Mouse (Mus musculus) gastrocnemius, adult 2 months (tissue): ENCODE data around the gene Exph5. TPM values are rescaled to one million over a fixed set of nuclear protein-coding genes. Genes with fewer than 3 reads are reported as not detected.

Experiments used
- DNase-seq: peaks from one replicate; pipeline ENCODE4 v3.0.0; 2022
- H3K27ac ChIP-seq: fragments of 200-600 bp; 2 replicates; pipeline ENCODE4 v1.8.1; 2022; ENCODE audit warnings: mild to moderate bottlenecking
- H3K4me3 ChIP-seq: fragments of 200-600 bp; 2 replicates; pipeline ENCODE4 v1.8.1; 2022; ENCODE audit warnings: mild to moderate bottlenecking, moderate library complexity
- CTCF ChIP-seq: fragments of 200-600 bp; IDR thresholded peaks from 2 replicates; pipeline ENCODE4 v1.8.1; 2022; ENCODE audit warnings: antibody characterized with exemption, mild to moderate bottlenecking, moderate library complexity
- intact Hi-C: fragments of 180-260 bp; cut with DNase I; formaldehyde crosslinking; loops from one replicate; pipeline ENCODE4 v1.15.1; 2025
- total RNA-seq, 2 experiments: library from RNA; stranded (reverse); gene quantifications; 2 replicates each; pipeline ENCODE4 v1.2.3; 2021

Exph5 gene
- total RNA-seq, 2 experiments from 2014 or later: 0.67 to 1.6 TPM

DNA sequence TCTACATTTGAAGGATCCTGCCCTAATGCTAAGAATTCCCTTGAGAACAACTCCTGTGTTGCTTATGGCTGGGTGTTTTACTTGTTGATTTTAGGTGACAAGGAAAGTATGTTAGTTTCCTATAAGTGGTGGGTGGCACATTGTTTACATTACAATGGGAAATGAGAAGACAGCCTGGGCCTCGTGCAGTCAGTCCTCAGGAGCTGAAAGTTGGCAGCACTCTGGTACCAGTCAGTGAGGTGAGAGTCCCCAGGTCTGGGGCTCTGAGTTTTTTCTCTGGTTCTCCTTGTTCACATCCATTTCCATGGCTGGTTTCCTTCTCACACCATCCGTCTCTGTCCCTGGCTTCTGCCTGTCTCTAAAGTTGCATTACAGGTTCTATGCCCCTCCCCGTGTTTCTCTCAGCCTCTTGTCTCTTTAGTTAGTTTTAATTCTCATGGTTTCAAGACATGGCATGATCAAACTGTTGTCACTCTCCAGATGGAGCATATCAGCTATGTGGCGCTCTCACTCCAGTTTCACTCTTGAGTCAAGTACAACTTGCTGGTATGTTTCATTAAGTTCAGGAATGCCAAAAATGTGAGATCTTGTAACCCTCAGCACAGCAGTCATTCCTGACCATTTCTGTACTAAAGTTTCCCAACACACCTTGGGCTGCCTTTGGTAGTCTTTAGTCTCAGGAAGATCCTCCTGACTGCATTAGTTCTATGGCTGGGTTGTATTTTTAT is 24.1 kb downstream of the Exph5 start:
- intact Hi-C loops: no loop called here
- TF ChIP-seq CTCF: no peak
- DNase-seq: no peak
- Histone ChIP-seq H3K4me3 (no peak overlapping the region), H3K27ac (no peak overlapping the region)

- Histone ChIP-seq H3K4me3 (no peak overlapping the region), H3K27ac (no peak overlapping the region)
- DNase-seq: no peak
- intact Hi-C loops: no loop called here
- TF ChIP-seq CTCF: no peak
Measured at GRCm38 (mm10) chr9:53328203-53328602, 26.7 kb downstream of the Exph5 start.

DNA sequence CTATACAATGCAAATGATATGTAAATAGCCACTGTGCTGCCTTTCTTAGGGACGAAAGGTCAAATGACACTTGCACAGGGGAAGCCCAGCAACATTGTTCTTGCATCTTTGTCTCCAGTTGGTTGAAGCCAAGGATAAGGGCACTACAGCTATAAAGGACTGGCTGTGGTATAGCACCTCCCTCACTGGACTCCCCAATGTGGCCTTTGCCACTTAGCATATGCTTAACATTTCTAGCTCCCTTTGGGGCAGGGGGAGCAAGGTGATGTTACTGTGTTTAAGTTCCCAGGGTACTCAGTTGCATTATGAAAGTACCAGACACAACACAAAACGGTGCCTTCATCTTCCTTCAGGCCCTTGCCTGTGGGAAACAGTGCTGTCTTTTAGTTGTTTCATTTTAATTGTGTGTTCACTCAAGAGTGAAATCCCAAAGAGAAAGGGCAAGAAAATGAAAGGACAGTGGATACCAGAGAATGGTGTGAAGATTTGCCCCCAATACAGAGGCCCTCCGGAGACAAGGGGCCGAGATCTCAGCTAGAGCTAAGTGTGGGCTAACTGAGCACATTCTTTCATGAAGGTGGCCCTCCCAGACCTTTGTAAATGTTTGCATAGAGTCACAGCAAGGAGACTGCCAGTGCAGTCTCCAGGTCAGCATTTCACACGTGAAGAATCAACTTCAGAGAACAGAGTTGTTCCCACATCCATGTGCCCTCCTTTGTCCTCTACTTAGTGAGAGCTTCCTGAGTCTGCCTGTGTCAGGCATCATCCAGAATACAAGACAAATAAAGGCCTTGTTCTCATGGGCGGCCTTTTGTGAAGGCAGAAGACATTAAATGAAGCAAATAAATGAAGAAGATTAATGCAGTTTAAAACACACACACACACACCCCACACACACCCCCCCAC is 28.1 kb downstream of the Exph5 start:
- intact Hi-C loops: no loop called here
- no peak for TF ChIP-seq CTCF
- Histone ChIP-seq H3K27ac (no peak overlapping the region), H3K4me3 (no peak overlapping the region)
- DNase-seq: no peak

DNA sequence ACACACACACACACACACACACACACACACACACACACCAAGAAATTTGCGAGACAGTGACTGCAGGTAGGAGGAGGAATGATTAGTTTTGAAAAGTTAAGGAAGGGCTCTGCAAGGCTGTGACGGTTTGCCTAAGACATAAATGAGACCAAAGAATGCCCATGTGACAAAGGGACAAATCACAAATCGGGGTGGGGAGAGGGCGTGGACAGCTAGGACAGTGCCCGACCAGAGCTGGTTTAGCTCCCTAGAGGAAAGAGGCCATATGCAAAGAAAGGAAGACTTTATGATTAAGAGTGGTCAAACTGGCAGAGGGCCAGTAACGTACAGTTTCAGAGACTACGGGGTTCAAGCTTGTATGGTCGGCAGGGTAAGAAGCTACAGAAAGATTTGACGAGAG is 28.8 kb downstream of the Exph5 start:
- Histone ChIP-seq H3K27ac (no peak overlapping the region), H3K4me3 (no peak overlapping the region)
- intact Hi-C loops: no loop called here
- no peak for DNase-seq
- TF ChIP-seq CTCF: no peak

DNA sequence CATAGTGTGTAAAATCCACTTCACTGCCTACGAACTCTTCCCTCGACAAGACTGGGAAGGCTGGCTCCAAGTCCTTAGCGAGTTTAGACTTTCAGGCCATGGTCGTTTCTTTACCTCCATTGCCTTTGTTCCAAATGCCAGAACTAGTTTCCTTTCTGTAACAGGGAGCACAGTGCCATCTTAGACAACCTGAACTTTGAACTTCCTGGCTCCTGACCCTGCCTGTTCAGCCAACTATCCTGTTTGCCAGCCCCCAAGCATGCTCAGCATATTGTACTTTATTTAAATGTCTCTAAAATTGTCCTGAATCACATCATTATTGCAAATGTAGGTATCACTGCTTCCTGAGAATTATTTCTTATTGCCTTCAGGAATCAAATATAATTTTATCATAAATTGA is 32.0 kb downstream of the Exph5 start:
- Histone ChIP-seq H3K27ac (no peak overlapping the region), H3K4me3 (no peak overlapping the region)
- no peak for TF ChIP-seq CTCF
- intact Hi-C loops: no loop called here
- no peak for DNase-seq

- TF ChIP-seq CTCF: no peak
- intact Hi-C loops: no loop called here
- DNase-seq: no peak
- no peak overlapping the region for H3K27ac ChIP-seq
- H3K4me3 ChIP-seq: no peak overlapping the region
Measured at GRCm38 (mm10) chr9:53335131-53335530, 33.7 kb downstream of the Exph5 start.

GRCm38 (mm10) chr9:53339603-53340002 is 38.1 kb downstream of the Exph5 start:
- no peak for TF ChIP-seq CTCF
- no peak overlapping the region for H3K4me3 ChIP-seq
- no peak for DNase-seq
- H3K27ac ChIP-seq: no peak overlapping the region
- intact Hi-C loops: loop anchor here (10.0 kb wide), 1 partner anchor 75 kb away; no protein-coding TSS in a partner anchor

DNA sequence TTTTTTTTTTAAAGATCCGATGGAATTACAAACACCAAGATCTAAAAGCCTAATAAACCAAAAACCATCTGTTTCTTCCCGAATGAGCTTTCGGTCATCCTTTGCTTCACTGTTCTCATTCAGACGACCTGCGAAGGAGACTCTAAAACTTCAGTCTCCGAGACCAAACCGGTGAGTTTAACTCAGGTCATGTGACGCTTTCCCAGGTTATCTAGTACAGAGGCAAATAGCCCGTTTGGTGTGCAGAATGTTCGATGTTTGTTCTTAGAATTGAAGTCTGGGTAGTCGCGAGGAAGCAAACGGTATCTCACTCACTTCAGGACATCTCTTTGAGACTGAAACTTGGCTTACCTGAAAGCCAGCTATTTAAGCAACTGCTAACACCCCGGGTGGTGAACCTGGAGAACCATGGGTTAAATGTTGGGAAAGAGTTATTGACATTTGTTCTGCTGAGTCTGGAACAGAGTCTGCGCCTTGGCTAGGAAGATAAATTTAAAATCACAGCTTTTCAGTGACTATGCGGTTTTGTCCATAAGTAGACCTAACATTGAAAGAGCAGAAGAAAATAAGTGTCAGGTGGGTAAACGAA is 39.0 kb downstream of the Exph5 start:
- Histone ChIP-seq H3K27ac (peak overlapping the region; percentile 60), H3K4me3 (peak overlapping the region; percentile 69)
- no peak for DNase-seq
- TF ChIP-seq CTCF: no peak
- intact Hi-C loops: loop anchor here (10.0 kb wide), 1 partner anchor 76 kb away; no protein-coding TSS in a partner anchor

GRCm38 (mm10) chr9:53340969-53341368 is 39.5 kb downstream of the Exph5 start:
- no peak for TF ChIP-seq CTCF
- peak overlapping the region; percentile 60 for H3K27ac ChIP-seq
- DNase-seq: peak; percentile 42
- H3K4me3 ChIP-seq: peak overlapping the region; percentile 69
- intact Hi-C loops: loop anchor here (10.0 kb wide), 1 partner anchor 76 kb away; no protein-coding TSS in a partner anchor

- Histone ChIP-seq H3K4me3 (peak overlapping the region; percentile 69), H3K27ac (no peak overlapping the region)
- no peak for DNase-seq
- no peak for TF ChIP-seq CTCF
- intact Hi-C loops: loop anchor here (10.0 kb wide), 1 partner anchor 77 kb away; no protein-coding TSS in a partner anchor
Measured at GRCm38 (mm10) chr9:53341981-53342380, 40.5 kb downstream of the Exph5 start.

DNA sequence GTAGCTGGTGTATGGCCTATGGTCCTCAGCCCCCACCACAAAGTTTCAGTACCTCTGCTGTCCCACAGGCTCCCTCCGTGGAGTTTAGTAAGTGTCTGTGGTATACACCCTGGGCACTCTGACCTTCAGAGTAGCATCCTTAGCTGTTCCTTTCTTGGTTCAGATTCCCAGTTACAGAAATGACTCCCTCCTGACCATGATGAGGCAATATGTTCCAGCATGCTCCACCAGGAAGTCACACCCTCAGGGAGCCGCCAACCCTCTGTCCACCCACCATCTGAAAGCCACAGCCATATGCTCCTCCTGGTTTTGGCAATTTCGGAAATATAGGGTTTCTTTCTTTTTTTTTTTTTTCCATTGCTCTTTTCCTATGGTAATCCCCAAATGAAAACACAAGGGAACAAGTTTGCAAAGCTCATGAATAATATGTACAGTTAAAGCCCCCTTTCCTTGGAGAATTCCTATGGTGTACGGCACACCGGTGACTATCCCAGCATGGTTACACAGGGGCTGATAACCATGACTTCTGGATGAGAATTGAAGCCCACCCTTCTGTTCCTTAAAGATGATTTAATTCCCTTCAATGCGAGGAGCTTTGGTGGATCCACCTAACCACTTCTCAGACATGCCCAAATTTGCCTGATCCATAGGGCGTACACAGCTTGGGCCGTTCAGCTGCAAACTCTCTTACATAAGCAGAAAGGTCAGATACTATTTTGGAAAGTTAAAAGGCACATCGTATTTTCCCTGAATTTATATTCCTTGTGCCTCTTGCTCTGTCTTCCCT is 43.4 kb downstream of the Exph5 start:
- intact Hi-C loops: loop anchor here (10.0 kb wide), 1 partner anchor 80 kb away; no protein-coding TSS in a partner anchor
- no peak overlapping the region for H3K27ac ChIP-seq
- no peak for TF ChIP-seq CTCF
- DNase-seq: peak; percentile 27
- no peak overlapping the region for H3K4me3 ChIP-seq

DNA sequence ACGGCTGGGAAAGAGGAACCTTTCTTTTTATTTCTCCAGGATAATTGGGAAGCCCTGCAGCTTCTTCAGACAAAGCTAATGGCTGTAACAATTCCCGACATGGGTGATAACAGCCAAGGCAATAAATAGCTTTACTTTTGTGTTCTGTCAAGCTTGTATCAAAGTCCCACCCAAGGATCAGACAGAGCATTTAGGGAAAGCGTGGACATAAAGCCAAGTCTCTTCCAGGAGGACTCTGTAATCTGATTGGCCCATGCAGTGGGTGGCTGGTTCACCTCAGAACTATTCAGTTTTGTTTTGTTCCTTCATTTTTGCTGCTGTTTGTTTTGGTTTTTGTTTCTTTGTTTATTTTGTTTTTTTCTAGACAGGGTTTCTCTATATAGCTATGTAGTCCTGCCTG is 44.3 kb downstream of the Exph5 start:
- no peak for TF ChIP-seq CTCF
- H3K4me3 ChIP-seq: no peak overlapping the region
- intact Hi-C loops: loop anchor here (10.0 kb wide), 1 partner anchor 81 kb away; no protein-coding TSS in a partner anchor
- no peak for DNase-seq
- no peak overlapping the region for H3K27ac ChIP-seq
